Mouse (Mus musculus) ovary, postnatal 14 days (tissue): ENCODE data around the gene Cxcr3.

Source experiments
- DNase-seq: peaks from one replicate; pipeline ENCODE4 v3.0.0; 2022; ENCODE audit warnings: low spot score

Cxcr3 gene

DNA sequence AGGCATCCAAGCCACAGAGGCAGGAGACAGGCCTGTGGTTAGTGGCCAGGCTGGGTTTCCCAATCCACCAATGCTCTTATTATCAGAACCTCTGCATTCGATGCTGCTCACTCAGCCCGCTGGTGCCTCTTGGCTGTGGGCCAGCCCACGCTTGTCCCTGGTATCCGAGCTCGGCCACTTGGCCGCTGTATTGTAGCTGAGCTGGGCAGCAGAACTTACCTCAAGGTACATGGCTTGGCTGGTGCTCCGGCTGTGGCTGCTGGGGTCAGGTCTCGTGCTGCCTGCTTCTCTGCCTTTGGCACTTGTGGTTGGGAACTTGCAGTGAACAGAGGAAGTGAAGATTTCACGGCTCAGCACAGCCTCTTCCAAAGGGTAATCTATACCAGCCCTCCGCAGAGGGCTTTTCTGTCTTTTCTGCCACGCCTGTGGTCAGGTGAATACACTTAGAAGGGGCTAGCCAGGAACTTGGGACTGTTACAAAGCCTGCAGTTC lies at the start of gene Cxcr3:
TSS of gene Cxcr3 (minus strand) at position 442 of the 492 bp plus-strand sequence.
- peak; percentile 5 for DNase-seq

DNA sequence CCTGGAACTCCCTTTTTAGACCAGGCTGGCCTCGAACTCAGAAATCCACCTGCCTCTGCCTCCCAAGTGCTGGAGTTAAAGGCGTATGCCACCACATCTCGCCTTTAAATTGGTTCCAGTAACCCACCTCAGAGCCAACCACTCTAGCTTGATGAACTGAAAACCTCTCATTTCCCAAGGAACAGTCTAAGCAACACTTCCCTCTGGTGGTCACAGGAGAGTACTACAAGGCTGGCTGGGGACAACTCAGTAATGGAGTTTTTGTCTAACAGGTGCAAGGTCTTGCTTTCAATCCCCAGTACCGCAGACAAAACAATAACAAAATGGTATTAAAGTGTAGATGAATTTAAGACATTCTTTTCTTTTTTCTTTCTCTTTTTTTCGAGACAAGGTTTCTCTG lies 38.0 kb upstream of the Cxcr3 start:
- DNase-seq, result peak; percentile 56

DNA sequence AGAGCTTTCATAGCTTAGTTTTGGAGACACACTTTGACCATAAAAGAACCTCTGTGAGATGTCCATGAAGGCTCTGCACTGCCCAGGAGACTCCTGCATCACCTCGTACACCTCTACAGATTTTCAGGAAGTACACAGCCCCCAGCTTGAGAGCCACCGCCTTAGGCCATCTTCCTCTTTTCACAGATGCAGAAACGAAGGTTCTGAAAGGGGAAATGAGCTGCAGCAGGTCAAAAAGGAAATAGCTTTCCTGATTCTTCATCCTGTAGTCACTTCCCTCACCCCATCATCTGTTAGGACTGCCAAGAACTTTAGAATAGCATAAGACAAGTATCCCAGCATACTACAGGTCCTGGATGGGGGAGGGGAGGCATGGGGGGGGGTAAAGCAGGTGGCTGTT lies 36.2 kb upstream of the Cxcr3 start:
- no peak for DNase-seq

DNA sequence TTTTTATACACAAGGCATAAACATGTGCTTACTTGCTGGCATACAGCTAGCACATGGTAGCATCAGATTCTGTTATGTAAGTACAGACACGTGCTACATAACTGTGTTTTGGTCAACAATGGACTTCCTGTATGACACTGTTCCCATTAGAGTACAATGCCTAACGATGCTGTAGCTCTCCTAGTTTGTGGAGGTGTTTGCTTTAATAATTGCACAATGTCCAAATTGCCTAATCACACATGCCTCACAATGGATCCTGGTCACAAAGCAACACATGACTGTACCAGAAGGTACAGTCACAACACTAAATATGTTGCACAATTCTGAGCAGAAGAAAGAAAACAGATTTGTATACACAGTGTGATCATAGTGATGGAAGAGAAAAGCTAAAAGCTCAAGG lies 35.4 kb upstream of the Cxcr3 start:
- no peak for DNase-seq

DNA sequence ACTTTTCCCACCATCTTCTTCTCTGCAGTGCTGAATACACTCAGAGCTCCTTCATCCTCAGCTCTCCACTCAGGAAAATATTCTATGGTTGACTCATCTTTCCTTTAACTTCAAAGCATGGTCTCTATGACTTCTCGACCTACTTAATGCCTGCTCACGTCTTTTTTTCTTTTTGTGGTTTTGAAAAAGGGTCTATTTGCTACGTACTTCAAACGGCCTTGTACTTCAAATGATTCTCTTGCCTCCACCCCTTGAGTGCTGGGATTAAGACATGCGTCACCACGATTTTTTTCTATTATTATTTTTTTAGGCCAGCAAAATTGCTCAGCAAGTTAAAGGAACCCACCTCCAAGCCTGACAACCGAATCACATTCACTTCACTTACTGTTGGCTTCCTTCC lies 33.2 kb upstream of the Cxcr3 start:
- DNase-seq, result no peak

DNA sequence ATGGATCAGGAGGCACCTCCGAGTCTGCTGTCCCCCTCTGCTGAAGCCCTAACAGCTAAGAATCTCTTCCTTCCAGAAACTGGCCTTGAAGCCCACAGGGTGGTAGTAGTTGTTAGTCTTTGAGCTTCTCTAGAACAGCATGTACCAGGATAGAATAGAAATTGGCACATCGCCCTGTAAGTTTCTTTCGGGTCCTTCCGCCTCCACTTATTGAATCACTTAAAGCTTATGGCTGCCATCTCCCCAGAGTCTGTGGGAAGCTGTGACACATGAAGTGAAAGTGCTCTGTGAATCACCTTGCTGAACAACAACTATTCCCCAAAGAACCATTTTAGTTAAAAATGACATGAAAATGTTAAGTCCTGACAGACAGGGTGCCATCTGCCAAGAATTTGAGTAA lies 31.0 kb upstream of the Cxcr3 start:
- DNase-seq, result no peak

DNA sequence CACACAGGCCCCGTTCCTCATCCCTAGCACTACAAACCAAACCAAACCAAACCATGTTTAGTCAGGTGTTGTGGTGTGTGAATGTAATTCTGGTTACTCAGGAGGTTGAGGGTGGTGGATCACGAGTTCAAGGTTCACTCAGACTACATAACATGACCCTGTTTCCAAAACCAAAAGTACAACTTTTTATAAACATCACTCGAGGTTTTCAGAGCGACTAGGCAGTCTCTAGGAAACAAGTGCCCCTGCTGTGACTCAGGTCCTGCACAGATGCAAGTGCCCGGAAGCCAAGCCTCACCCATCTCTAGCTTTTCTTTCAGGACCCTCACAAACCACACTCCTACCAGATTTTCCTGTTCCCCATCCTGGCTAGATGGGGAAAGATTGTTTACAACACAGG lies 30.6 kb upstream of the Cxcr3 start:
- DNase-seq, result no peak

DNA sequence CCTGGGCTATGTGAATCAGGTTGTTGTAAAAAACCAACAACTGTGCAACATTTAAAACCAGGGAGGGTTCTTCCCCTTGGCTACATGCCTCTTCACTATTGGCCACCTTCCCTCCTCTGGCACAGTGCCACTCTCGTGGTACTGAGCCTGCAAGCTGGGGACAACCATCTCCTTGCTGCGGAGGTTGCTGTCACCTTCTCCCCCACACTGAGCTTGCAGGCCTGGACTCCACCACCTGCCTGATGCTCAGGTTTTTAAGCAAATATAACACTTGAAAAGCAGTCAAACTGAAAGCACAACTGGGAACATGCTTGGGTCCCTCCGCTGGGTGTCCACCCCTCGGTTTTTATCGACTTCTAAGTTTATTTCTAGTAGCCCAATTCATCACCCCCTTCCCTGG lies 20.4 kb upstream of the Cxcr3 start:
- DNase-seq, result peak; percentile 22

DNA sequence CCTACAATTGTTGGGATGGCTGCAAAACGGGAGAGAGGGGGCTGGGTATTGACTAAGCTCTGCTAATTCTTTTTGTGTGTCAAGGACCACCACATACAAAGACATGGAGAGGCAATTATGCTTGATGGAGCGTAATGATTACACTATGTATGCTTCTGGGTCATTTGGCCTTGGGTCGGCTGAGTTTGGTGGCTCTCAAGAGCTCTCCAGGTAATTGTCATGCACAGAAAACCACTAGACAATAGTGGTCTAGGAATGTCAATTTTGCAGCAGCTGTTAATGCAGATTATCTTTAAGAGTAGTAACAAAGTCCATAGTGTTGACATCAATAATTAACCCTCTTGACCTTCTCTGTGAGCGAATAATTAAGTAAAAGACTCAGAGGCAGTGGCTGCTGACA lies 16.1 kb upstream of the Cxcr3 start:
- no peak for DNase-seq

DNA sequence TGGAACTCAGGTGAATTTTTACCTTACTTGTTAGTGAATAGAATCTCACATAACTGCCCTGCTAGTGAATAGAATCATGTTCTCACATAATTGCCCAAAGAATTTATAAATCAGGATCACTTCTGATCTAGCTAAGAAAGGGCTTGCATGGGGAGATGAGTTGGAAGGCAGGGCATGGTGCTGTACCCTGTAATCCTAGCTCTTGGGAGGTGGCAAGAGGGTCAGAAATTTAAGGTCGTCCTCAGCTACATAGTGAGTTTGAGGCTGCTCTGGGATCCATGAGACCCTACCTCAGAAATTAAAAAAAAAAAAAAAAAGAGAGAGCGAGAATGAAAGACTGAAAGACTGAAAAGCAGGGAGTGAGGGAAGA lies 7.0 kb upstream of the Cxcr3 start:
- DNase-seq, result no peak

DNA sequence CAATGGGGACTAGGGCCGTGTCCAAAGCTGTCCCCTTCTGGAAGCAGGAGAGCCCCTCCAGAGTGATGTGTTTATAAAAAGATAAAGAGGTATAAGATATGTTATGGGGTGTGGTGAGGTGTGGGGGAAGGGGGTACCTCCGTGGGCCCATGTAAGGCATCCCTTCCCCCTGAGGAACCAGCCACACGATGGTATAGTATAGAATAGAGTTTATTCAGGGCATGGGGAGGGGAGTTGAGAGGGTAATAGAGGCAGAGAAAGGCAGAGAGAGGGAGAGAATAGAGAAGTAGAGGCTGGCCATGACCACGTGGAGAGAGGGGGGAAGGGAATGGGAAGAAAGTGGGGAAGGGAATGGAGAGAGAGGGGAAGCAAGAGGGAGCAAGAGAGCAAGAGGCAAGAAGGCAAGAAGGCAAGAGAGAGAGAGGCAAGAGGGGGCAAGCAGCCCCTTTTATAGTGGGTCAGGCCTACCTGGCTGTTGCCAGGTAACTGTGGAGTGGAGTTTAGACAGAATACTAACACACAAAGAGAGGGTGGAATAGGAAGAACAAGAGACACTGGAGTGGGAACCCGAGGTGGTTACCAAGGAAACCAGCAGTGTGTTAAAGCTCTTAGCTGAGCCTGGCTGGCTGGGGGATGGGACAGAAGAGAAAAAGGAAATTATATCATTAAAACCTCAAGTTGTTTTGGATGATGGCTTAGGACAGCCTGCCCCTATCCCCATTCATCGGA lies 6.4 kb upstream of the Cxcr3 start:
- no peak for DNase-seq

DNA sequence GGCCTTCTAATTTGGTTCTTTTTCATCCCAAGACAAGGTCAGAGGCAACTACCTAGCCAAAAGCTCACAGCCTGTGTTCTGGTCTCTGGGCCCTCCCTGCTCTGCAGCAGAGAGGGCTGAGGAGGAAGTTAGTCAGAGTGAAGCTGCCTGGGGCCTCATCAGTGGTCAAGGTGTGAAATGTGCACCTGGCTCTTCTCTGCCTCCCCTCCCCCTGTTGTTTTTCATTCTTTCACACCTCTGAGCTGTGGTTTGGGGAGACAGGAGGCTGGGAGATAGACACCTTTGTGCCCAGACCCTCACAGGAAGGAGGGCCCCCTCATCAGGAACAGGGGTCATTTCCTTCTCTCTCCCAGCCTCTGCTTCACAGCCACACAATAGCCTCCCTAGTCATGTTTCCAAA lies 3.1 kb upstream of the Cxcr3 start:
- no peak for DNase-seq

DNA sequence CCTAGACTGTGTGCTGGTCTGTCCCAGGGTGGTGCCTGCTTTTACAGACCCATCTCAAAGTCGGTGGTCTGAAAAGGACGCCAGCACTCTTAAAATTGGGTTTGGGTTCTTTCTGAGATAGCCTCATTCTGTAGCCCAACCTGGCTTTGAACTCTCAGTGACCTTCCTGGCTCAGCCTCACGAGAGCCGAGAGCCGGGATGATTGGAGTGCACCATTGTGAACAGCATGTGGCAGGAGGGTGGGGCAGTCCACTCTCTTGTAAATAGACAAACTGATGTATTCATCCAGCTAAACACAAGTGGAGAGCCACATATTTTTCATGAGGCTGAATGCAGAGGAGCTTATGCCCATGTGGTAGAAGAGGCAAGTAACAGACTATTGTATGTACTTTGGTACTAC lies 912 bp upstream of the Cxcr3 start:
- DNase-seq, result no peak

DNA sequence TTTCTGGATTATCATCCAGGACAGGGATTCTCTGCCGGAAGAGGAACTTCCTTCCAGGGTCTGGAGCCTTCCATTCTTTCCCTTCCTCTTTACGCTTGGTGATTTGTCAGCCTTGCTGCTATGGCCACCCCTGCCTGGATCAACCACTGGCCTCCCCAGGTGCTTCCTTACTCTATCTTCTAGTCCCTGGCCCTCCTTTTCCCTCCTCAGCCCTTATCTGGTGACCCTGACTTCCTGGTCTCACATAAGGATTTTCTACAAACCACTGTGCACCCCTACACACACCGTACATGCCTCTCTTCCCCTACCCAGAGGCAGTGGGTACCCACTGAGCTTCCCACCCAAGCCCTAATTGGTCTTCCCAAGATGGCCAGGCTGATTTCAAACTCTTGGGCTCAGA lies 781 bp downstream of the Cxcr3 start:
- no peak for DNase-seq

DNA sequence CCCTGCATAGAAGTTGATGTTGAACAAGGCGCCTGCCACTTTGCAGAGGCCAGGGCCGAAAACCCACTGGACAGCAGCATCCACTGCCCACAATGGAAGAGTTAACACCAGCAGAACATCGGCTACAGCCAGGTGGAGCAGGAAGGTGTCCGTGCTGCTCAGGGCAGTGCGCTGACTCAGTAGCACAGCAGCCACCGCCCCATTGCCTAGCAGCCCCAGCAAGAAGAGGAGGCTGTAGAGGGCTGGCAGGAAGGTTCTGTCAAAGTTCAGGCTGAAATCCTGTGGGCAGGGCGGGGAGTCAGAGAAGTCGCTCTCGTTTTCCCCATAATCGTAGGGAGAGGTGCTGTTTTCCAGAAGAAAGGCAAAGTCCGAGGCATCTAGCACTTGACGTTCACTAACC lies 1.4 kb downstream of the Cxcr3 start:
- DNase-seq, result no peak

DNA sequence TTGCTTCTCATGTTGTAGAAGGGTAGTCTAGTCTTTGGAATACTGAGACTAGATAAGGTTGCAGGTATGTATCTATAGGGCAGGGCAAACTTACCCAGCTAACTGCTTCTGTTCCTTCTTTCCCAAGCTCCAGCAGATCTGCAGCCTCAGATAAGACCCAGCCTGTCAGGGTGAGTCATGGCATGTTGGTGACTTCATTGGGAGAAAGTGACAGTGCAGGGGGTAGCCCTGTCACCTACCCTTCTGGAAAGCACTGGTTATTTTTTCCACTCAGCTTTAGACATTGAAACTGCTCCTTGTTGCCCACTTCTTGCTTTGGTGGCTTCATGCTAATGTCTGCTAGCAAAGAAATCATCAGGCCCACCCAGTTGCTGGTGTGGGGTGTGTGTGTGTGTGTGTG lies 4.1 kb downstream of the Cxcr3 start:
- no peak for DNase-seq

DNA sequence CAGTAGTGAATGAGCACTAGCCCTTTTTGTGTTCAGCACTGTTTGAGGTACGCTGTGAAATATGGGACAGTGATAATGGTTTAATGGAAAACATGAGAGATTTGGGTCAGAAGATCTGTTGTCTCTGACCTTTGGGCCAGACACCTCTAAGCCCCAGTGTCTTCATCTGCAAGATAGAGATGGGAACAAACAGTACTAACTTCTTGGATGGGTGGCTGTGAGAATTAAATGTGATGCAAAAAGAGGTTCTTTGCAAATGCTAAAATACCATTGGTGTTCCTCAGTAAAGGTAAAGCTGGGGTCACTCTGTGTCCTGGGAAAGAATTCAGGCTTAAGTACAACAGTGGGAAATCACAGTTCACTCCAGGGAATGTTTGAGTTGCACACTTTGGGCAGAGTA lies 13.7 kb downstream of the Cxcr3 start:
- DNase-seq, result no peak

DNA sequence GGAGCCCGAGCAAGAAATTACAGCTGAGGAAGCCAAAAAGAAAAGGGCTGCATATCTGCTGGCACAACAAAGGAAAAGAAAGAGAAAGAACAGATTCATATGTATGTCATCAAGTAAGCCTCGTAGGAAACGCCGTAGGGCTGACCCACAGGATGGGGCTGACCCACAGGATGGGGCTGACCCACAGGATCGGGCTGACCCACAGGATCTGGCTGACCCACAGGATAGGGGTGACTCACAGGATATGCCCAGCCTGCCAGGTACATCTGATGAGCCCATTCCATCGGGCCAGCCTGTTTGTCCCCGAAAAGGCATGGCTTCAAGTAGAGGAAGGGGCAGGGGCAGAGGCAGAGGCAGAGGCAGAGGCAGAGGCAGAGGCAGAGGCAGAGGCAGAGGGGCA lies 29.0 kb downstream of the Cxcr3 start:
- no peak for DNase-seq

DNA sequence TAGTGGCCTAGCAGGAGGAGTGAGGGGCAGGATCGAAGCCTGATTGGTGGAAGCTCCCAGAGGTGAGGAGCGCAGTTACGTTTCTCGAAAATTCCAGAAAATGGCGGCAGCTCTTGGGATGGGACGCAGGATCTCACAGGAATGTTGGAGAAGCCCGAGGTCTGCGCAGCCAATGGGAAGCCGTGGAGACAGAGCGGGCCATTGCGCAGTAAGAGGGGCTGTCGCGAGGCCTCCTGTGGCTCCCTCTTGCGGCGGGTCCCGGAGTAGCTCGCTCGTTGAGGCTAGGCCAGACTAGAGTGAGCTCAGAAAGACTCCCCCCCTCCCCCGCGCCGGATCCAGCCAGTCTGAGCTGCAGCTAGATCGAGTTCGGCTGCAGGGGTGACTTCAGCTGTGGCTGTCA lies 35.8 kb downstream of the Cxcr3 start:
- DNase-seq, result no peak

DNA sequence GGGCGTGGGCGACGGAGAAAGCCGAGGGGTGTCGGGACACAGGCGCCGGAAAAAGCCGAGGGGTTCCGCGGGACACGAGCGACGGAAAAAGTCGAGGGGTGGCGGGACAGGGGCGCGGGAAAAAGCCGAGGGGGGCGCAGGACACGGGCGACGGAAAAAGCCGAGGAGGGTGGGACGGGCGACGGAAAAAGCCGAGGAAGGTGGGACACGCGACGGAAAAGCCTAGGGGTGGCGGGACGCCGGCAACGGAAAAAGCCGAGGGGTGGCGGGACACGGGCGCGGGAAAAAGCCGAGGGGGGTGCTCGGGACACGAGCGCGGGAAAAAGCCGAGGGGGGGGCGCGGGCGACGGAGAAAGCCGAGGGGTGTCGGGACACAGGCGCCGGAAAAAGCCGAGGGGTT lies 36.5 kb downstream of the Cxcr3 start:
- DNase-seq, result no peak

DNA sequence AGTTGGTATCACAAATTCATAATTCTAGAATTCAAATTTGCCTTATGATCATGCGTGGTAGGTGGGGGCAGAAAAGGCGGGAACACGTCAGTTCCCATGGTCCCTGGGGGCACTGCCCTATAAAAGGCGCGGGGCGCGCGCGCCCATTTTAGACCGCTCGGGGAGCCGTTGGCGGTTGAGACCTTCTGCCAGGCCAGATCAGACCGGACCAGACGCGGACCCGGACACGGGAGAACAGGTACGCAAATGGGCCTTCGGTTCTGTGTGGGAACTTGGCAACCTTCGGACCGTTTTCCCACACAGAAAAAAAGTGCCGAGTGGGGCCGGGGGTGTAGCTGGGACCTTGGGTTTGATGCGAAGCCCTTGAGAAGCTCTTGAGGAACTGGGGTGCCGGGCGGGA lies 38.4 kb downstream of the Cxcr3 start:
- no peak for DNase-seq
